Mouse (Mus musculus): ENCODE results near the gene Actn1. TPM values are rescaled to one million over a fixed set of nuclear protein-coding genes. Genes with fewer than 3 reads are reported as not detected.

Actn1 gene
- polyA plus RNA-seq, 1 experiment from 2014 or later = 51.2 TPM

DNA sequence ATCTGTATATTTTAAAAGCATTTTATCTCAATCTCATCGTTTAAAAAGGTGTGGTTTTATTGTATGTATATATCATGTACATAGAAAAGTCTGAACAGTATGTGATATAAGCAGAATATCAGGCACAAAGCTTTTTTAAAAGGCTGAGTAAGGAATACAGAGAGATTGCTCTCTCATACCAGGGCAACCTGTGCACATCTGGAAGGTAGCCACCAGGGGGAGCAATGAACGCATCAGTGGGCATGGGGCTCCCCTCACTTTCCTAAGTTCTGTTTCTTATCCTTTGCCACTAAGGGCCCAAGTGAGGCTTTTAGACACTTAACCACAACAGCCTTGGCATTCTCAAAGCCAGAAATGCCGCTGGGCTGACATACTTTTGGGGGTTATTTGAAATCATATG, 61.7 kb downstream of the Actn1 start:
- 23% methylated on average over 3 of the region's 3 CpGs for WGBS
- no peak overlapping the region for H3K27ac ChIP-seq (ENCODE audit: low read length)
- H3K36me3 ChIP-seq (ENCODE audit: control insufficient read depth, insufficient read depth, low read length) = peaks cover 12% of the 10 kb centered on the region
- no peak overlapping the region for H3K4me3 ChIP-seq (replicated peaks; ENCODE audit: low read length)
- no peak overlapping the region for H3K9ac ChIP-seq (ENCODE audit: low read length)
- peaks cover 2% of the 10 kb centered on the region; the same call in 1 of the 2 replicates for H3K4me1 ChIP-seq (ENCODE audit: control insufficient read depth, insufficient read depth, low read length)
- peaks cover 5% of the 10 kb centered on the region; the same call in 1 of the 2 replicates for H3K9me3 ChIP-seq (replicated peaks; ENCODE audit: control insufficient read depth, low read length)
- ATAC-seq (ENCODE audit: insufficient read depth, low FRiP score) = no peak; the same call in 1 of the 2 replicates
- no peaks in the 10 kb centered on the region for H3K27me3 ChIP-seq (ENCODE audit: control insufficient read depth, insufficient read depth, low read length)
- H3K4me2 ChIP-seq (ENCODE audit: low read depth, low read length) = no peak overlapping the region

DNA sequence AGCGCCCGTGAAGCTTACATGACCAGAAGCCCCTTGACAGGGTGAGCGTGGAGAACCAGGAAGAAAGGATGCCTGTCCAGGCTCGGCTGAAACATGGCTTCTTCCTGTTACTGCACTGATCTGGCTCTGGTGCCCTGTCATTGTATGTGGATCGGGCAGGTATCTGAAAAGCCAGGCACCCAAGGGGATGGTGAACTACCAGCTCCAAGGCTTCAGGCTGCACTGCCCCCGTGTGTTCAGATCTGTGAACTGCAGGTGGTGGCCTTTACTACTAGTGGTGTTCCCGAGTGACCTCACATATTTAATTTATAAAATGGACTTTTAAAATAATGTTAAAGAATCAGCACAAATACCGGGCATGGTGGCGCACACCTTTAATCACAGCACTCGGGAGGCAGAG, 62.8 kb downstream of the Actn1 start:
- WGBS = 76% methylated on average over 10 of the region's 10 CpGs
- Histone ChIP-seq H3K9ac (ENCODE audit: low read length) (no peak overlapping the region), H3K4me3 (replicated peaks; ENCODE audit: low read length) (no peak overlapping the region), H3K4me1 (ENCODE audit: control insufficient read depth, insufficient read depth, low read length) (no peaks in the 10 kb centered on the region; the same call in 1 of the 2 replicates), H3K4me2 (ENCODE audit: low read depth, low read length) (no peak overlapping the region), H3K27ac (ENCODE audit: low read length) (no peak overlapping the region), H3K9me3 (replicated peaks; ENCODE audit: control insufficient read depth, low read length) (peaks cover 5% of the 10 kb centered on the region; the same call in 1 of the 2 replicates), H3K27me3 (ENCODE audit: control insufficient read depth, insufficient read depth, low read length) (no peaks in the 10 kb centered on the region), H3K36me3 (ENCODE audit: control insufficient read depth, insufficient read depth, low read length) (peaks cover 12% of the 10 kb centered on the region)
- no peak for ATAC-seq (ENCODE audit: insufficient read depth, low FRiP score)

DNA sequence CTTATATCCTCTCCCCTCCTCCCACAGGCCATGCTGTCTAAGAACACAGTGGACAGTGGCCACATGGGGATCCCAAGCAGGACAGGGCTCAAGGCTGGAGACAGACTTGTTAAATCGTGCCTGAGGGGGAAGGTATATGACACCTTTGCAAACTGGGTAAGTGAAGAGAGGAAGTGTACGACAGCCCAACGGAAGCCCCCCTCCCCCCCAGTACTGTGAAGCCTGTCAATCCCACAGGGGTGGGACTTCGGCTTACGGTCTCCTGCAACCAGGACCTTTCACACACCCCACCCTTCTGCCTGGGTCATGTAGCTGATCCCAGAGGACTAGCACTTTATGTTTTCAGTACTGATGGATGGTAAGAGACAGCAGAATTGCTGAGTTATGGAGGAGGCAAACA, 68.4 kb downstream of the Actn1 start:
- Histone ChIP-seq H3K27me3 (ENCODE audit: control insufficient read depth, insufficient read depth, low read length) (no peaks in the 10 kb centered on the region), H3K36me3 (ENCODE audit: control insufficient read depth, insufficient read depth, low read length) (peaks cover 16% of the 10 kb centered on the region; the same call in 1 of the 2 replicates), H3K9me3 (replicated peaks; ENCODE audit: control insufficient read depth, low read length) (no peaks in the 10 kb centered on the region), H3K4me1 (ENCODE audit: control insufficient read depth, insufficient read depth, low read length) (no peaks in the 10 kb centered on the region), H3K4me2 (ENCODE audit: low read depth, low read length) (no peak overlapping the region), H3K9ac (ENCODE audit: low read length) (no peak overlapping the region), H3K27ac (ENCODE audit: low read length) (no peak overlapping the region), H3K4me3 (replicated peaks; ENCODE audit: low read length) (no peak overlapping the region)
- WGBS = 73% methylated on average over 5 of the region's 5 CpGs
- no peak for ATAC-seq (ENCODE audit: insufficient read depth, low FRiP score)

DNA sequence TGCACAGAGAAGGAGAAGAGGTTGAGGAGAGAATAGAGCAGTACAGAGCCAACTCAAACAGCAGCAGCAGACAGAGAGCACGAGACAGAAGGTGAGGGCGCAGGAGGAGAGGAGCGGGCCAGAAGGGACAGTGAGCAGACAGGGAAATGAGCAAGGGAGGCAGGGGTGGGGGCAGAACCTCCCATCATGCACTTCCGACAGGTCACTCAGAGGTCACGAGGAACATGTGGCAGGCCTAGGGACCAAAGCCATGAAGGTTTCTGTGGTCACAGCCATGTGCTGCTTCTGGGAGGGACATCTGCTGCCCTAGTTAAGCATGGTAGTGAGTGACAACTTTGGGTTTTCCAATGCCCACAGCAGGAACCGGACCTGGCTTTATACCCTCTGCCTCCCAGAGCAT, 68.8 kb downstream of the Actn1 start:
- no peaks in the 10 kb centered on the region for H3K27me3 ChIP-seq (ENCODE audit: control insufficient read depth, insufficient read depth, low read length)
- no peak for ATAC-seq (ENCODE audit: insufficient read depth, low FRiP score)
- 78% methylated on average over 6 of the region's 6 CpGs for WGBS
- H3K27ac ChIP-seq (ENCODE audit: low read length) = no peak overlapping the region
- no peak overlapping the region for H3K4me2 ChIP-seq (ENCODE audit: low read depth, low read length)
- H3K9ac ChIP-seq (ENCODE audit: low read length) = no peak overlapping the region
- no peaks in the 10 kb centered on the region for H3K9me3 ChIP-seq (replicated peaks; ENCODE audit: control insufficient read depth, low read length)
- H3K4me3 ChIP-seq (replicated peaks; ENCODE audit: low read length) = no peak overlapping the region
- H3K36me3 ChIP-seq (ENCODE audit: control insufficient read depth, insufficient read depth, low read length) = peaks cover 16% of the 10 kb centered on the region; the same call in 1 of the 2 replicates
- H3K4me1 ChIP-seq (ENCODE audit: control insufficient read depth, insufficient read depth, low read length) = no peaks in the 10 kb centered on the region

DNA sequence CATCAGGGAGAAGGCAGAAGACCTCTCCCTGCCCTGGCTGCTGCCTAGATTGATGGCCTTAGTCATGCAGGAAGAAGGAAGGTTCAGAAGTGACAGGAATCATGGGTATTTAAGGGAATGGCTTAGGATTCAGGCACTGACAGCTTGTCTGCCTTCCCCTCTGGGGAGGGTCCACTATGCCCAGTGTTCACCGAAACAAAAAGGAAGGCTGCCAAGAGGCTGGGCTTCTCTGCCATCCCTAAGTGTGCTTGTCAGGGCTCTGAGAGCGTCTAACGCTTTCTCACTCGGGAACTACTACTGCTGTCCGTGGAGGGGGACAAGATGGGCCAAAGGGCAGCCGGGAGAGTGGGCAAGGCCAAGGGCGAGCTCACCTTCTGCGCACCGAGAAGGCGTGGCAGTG, 69.3 kb downstream of the Actn1 start:
- Histone ChIP-seq H3K4me1 (ENCODE audit: control insufficient read depth, insufficient read depth, low read length) (no peaks in the 10 kb centered on the region), H3K4me3 (replicated peaks; ENCODE audit: low read length) (no peak overlapping the region), H3K9ac (ENCODE audit: low read length) (no peak overlapping the region), H3K27ac (ENCODE audit: low read length) (no peak overlapping the region), H3K36me3 (ENCODE audit: control insufficient read depth, insufficient read depth, low read length) (peaks cover 16% of the 10 kb centered on the region; the same call in 1 of the 2 replicates), H3K27me3 (ENCODE audit: control insufficient read depth, insufficient read depth, low read length) (no peaks in the 10 kb centered on the region), H3K4me2 (ENCODE audit: low read depth, low read length) (no peak overlapping the region), H3K9me3 (replicated peaks; ENCODE audit: control insufficient read depth, low read length) (no peaks in the 10 kb centered on the region)
- 92% methylated on average over 10 of the region's 10 CpGs for WGBS
- no peak for ATAC-seq (ENCODE audit: insufficient read depth, low FRiP score)

DNA sequence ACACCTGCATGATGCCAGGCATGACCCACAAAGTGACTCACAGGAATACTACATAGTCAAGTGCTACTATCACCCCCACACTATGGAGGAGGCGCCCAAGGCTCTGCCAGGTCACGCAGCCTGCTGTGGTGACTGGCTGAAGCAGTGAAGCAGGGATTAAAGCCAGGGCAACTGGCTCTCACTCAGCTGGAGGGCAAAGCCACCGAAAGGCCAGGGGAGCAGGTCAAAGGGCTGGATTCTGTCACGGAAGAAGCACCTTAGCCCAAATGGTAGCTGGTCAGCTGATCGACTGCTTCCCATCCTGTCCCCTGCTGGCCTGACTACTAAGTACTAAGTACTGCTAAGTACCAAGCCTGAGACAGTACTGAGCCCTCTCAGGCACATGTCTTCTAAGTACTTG, 76.1 kb downstream of the Actn1 start:
- Histone ChIP-seq H3K27ac (ENCODE audit: low read length) (no peak overlapping the region), H3K4me2 (ENCODE audit: low read depth, low read length) (no peak overlapping the region), H3K27me3 (ENCODE audit: control insufficient read depth, insufficient read depth, low read length) (no peaks in the 10 kb centered on the region), H3K36me3 (ENCODE audit: control insufficient read depth, insufficient read depth, low read length) (peaks cover 16% of the 10 kb centered on the region), H3K4me1 (ENCODE audit: control insufficient read depth, insufficient read depth, low read length) (no peaks in the 10 kb centered on the region), H3K9me3 (replicated peaks; ENCODE audit: control insufficient read depth, low read length) (no peaks in the 10 kb centered on the region), H3K4me3 (replicated peaks; ENCODE audit: low read length) (no peak overlapping the region), H3K9ac (ENCODE audit: low read length) (no peak overlapping the region)
- 89% methylated on average over 5 of the region's 5 CpGs for WGBS
- no peak for ATAC-seq (ENCODE audit: insufficient read depth, low FRiP score)

DNA sequence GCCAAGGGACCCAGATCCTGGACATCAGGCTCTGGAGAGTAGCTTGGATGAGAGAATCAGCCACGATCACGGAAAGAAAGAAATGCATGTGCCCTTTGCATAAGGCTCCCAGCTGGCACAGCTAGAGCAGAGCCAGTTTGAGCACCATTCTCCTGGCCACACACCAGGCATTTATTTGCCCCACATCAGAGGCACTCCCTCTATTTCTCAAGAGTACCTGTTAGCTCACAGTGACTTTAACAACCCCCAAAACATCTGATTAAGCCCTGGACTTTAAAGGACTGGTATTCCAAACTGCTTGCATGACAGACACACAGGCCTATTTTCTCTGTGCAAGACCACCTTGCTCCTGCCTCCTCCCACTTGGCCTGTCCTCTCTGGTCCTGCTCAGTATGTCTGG, 78.3 kb downstream of the Actn1 start:
- Histone ChIP-seq H3K9me3 (replicated peaks; ENCODE audit: control insufficient read depth, low read length) (no peaks in the 10 kb centered on the region), H3K4me3 (replicated peaks; ENCODE audit: low read length) (no peak overlapping the region), H3K4me1 (ENCODE audit: control insufficient read depth, insufficient read depth, low read length) (no peaks in the 10 kb centered on the region), H3K27ac (ENCODE audit: low read length) (no peak overlapping the region), H3K27me3 (ENCODE audit: control insufficient read depth, insufficient read depth, low read length) (no peaks in the 10 kb centered on the region), H3K36me3 (ENCODE audit: control insufficient read depth, insufficient read depth, low read length) (peaks cover 17% of the 10 kb centered on the region), H3K4me2 (ENCODE audit: low read depth, low read length) (no peak overlapping the region), H3K9ac (ENCODE audit: low read length) (no peak overlapping the region)
- no peak for ATAC-seq (ENCODE audit: insufficient read depth, low FRiP score)
- WGBS = 94% methylated on average over 2 of the region's 2 CpGs

DNA sequence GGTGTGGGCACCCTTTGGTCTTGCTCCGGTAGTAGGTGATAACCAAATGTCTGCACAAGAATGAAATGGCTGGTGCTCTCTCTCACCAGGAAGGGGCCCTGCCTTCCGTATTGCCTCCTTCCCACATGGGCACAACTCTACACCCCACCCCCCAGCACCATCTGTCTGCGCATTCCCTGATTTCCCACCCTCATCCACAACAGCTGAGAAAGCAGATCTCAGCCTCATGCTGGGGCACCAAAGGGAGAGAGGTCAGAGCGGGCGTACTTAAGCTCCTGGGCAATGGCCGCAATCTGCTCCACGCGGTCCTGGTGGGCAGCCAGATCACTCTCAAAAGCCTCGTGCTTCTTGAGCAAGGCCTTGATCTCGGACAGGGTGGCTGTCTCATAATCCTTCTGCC, 82.1 kb downstream of the Actn1 start:
- no peak for ATAC-seq (ENCODE audit: insufficient read depth, low FRiP score)
- Histone ChIP-seq H3K4me2 (ENCODE audit: low read depth, low read length) (no peak overlapping the region), H3K9me3 (replicated peaks; ENCODE audit: control insufficient read depth, low read length) (no peaks in the 10 kb centered on the region), H3K27me3 (ENCODE audit: control insufficient read depth, insufficient read depth, low read length) (no peaks in the 10 kb centered on the region), H3K4me1 (ENCODE audit: control insufficient read depth, insufficient read depth, low read length) (no peaks in the 10 kb centered on the region), H3K27ac (ENCODE audit: low read length) (no peak overlapping the region), H3K4me3 (replicated peaks; ENCODE audit: low read length) (no peak overlapping the region), H3K9ac (ENCODE audit: low read length) (no peak overlapping the region), H3K36me3 (ENCODE audit: control insufficient read depth, insufficient read depth, low read length) (peaks cover 21% of the 10 kb centered on the region)
- 81% methylated on average over 10 of the region's 10 CpGs for WGBS

DNA sequence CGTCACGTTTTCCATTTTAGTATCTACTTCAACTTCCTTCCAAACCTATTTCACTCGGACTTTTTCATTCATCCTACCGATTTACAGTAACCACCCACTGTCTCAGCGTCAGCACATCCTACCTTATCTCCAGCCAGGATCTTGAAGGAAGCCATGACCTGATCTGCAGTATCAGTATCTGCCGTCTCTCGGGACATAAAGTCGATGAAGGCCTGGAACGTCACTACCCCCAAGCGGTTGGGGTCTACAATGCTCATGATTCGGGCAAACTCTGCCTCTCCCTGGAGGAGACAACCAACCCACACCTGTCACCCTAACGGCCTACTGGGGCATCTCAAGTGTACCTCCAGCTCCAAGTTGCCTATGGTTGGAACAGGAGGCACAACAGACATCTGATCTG, 91.4 kb downstream of the Actn1 start:
- Histone ChIP-seq H3K27ac (ENCODE audit: low read length) (no peak overlapping the region), H3K9me3 (replicated peaks; ENCODE audit: control insufficient read depth, low read length) (no peaks in the 10 kb centered on the region)
- ATAC-seq (ENCODE audit: insufficient read depth, low FRiP score) = no peak

More for the DNA sequence above, 91.4 kb downstream of the Actn1 start:
- WGBS = 58% methylated on average over 12 of the region's 12 CpGs
- Histone ChIP-seq H3K4me1 (ENCODE audit: control insufficient read depth, insufficient read depth, low read length) (no peaks in the 10 kb centered on the region), H3K4me3 (replicated peaks; ENCODE audit: low read length) (no peak overlapping the region; the same call in 1 of the 2 replicates), H3K27me3 (ENCODE audit: control insufficient read depth, insufficient read depth, low read length) (no peaks in the 10 kb centered on the region), H3K9ac (ENCODE audit: low read length) (no peak overlapping the region), H3K36me3 (ENCODE audit: control insufficient read depth, insufficient read depth, low read length) (peaks cover 14% of the 10 kb centered on the region), H3K4me2 (ENCODE audit: low read depth, low read length) (peak overlapping the region; percentile 38)

Data from stomach, embryonic 16.5 days (tissue).